Mouse (Mus musculus) midbrain, embryonic 11.5 days (tissue): ENCODE results near the gene Plgrkt. TPM values are rescaled to one million over a fixed set of nuclear protein-coding genes. Genes with fewer than 3 reads are reported as not detected.
A peak's percentile ranks its signal among the peaks of the same experiment; 100 is the strongest.

Experiments used
- ATAC-seq: fragments of 200-750 bp; cut with Nextera tagmentation; 2 replicates; pipeline ENCODE4 v1.8.0; 2017; ENCODE audit warnings: moderate TSS enrichment, moderate library complexity; ENCODE audit not compliant: low FRiP score
- DNase-seq: peaks from one replicate; pipeline ENCODE4 v3.0.0; 2015; ENCODE audit warnings: low spot score; ENCODE audit errors: missing footprints
- H3K27ac ChIP-seq: fragments of 300-500 bp; sonication (generic); 2 replicates; pipeline ENCODE4 v1.5.1; 2014; ENCODE audit warnings: low read depth, low read length
- H3K27me3 ChIP-seq: fragments of 300-500 bp; sonication (generic); 2 replicates; pipeline ENCODE4 v1.6.1; 2014; ENCODE audit warnings: mild to moderate bottlenecking, low read length, moderate library complexity, mixed read lengths; ENCODE audit not compliant: control insufficient read depth, insufficient read depth
- H3K36me3 ChIP-seq: fragments of 300-500 bp; sonication (generic); 2 replicates; pipeline ENCODE4 v1.6.1; 2014; ENCODE audit warnings: mild to moderate bottlenecking, low read length, moderate library complexity, mixed read lengths; ENCODE audit not compliant: control insufficient read depth, insufficient read depth
- H3K4me1 ChIP-seq: fragments of 300-500 bp; sonication (generic); 2 replicates; pipeline ENCODE4 v1.6.1; 2014; ENCODE audit warnings: low read length; ENCODE audit not compliant: control insufficient read depth, insufficient read depth
- H3K4me2 ChIP-seq: fragments of 300-500 bp; sonication (generic); 2 replicates; pipeline ENCODE4 v1.6.1; 2014; ENCODE audit warnings: mild to moderate bottlenecking, moderate library complexity
- H3K4me3 ChIP-seq: fragments of 300-500 bp; sonication (generic); 2 replicates; pipeline ENCODE4 v1.5.1; 2014; ENCODE audit warnings: low read depth, low read length
- H3K9ac ChIP-seq: fragments of 300-500 bp; sonication (generic); 2 replicates; pipeline ENCODE4 v1.6.1; 2014; ENCODE audit warnings: low read length
- H3K9me3 ChIP-seq: fragments of 300-500 bp; sonication (generic); 2 replicates; pipeline ENCODE4 v1.6.1; 2016; ENCODE audit warnings: low read length; ENCODE audit not compliant: control insufficient read depth
- WGBS: fragments of 180-500 bp; shearing (Covaris S2); extraction: QIAGEN DNeasy Blood & Tissue Kit; methylation state at CpG from one replicate; pipeline ENCODE4 v1.1.7; 2014; 5-methylcytosine and 5-hydroxymethylcytosine counted together
- polyA plus RNA-seq: library from polyadenylated mRNA; unstranded; fragments of >200 nt; fragmentation: Nextera tagmentation; extraction: Ambion mirVana; gene quantifications from 2 replicates; pipeline ENCODE4 v1.2.1, GENCODE M21; 2014

The Plgrkt gene
- polyA plus RNA-seq, 1 experiment from 2014 or later = 60.4 TPM

- Histone ChIP-seq H3K9ac (no peak overlapping the region), H3K27ac (no peak overlapping the region), H3K36me3 (no peaks in the 10 kb centered on the region), H3K4me3 (no peak overlapping the region), H3K27me3 (no peaks in the 10 kb centered on the region), H3K4me1 (no peaks in the 10 kb centered on the region), H3K4me2 (no peak overlapping the region), H3K9me3 (no peaks in the 10 kb centered on the region)
- ATAC-seq (no peak), DNase-seq (no peak)
- 93% methylated on average over 1 of the region's 1 CpGs for WGBS
Observed at GRCm38 (mm10) chr19:29388818-29389217, 21.6 kb upstream of the Plgrkt start.

GRCm38 (mm10) chr19:29385822-29386221 lies 18.6 kb upstream of the Plgrkt start:
- no peak overlapping the region for H3K27ac ChIP-seq
- H3K9me3 ChIP-seq = no peaks in the 10 kb centered on the region
- H3K4me1 ChIP-seq = no peaks in the 10 kb centered on the region
- 84% methylated on average over 4 of the region's 4 CpGs for WGBS
- no peak overlapping the region for H3K4me2 ChIP-seq
- no peak overlapping the region for H3K4me3 ChIP-seq
- H3K36me3 ChIP-seq = no peaks in the 10 kb centered on the region
- no peaks in the 10 kb centered on the region for H3K27me3 ChIP-seq
- no peak for ATAC-seq
- DNase-seq = no peak
- no peak overlapping the region for H3K9ac ChIP-seq

- no peak for ATAC-seq
- H3K36me3 ChIP-seq = no peaks in the 10 kb centered on the region
- H3K4me2 ChIP-seq = no peak overlapping the region
- no peaks in the 10 kb centered on the region for H3K9me3 ChIP-seq
- no peak overlapping the region for H3K27ac ChIP-seq
- WGBS = 93% methylated on average over 6 of the region's 6 CpGs
- no peaks in the 10 kb centered on the region for H3K27me3 ChIP-seq
- H3K4me3 ChIP-seq = no peak overlapping the region
- no peaks in the 10 kb centered on the region for H3K4me1 ChIP-seq
- DNase-seq = no peak
- H3K9ac ChIP-seq = no peak overlapping the region
Observed at GRCm38 (mm10) chr19:29384994-29385393, 17.8 kb upstream of the Plgrkt start.

- no peak overlapping the region for H3K27ac ChIP-seq
- ATAC-seq = no peak
- no peak overlapping the region for H3K4me2 ChIP-seq
- H3K27me3 ChIP-seq = no peaks in the 10 kb centered on the region
- no peak overlapping the region for H3K9ac ChIP-seq
- no peaks in the 10 kb centered on the region for H3K36me3 ChIP-seq
- no peak overlapping the region for H3K4me3 ChIP-seq
- no peaks in the 10 kb centered on the region for H3K9me3 ChIP-seq
- no peak for DNase-seq
- 93% methylated on average over 9 of the region's 9 CpGs for WGBS
- no peaks in the 10 kb centered on the region for H3K4me1 ChIP-seq
Observed at GRCm38 (mm10) chr19:29384412-29384811, 17.2 kb upstream of the Plgrkt start.

GRCm38 (mm10) chr19:29383368-29383767 lies 16.2 kb upstream of the Plgrkt start:
- WGBS = 96% methylated on average over 5 of the region's 5 CpGs
- ATAC-seq (no peak), DNase-seq (no peak)
- H3K4me3 ChIP-seq = no peak overlapping the region
- no peaks in the 10 kb centered on the region for H3K9me3 ChIP-seq
- H3K36me3 ChIP-seq = no peaks in the 10 kb centered on the region
- no peak overlapping the region for H3K4me2 ChIP-seq
- no peaks in the 10 kb centered on the region for H3K4me1 ChIP-seq
- no peak overlapping the region for H3K27ac ChIP-seq
- no peak overlapping the region for H3K9ac ChIP-seq
- H3K27me3 ChIP-seq = no peaks in the 10 kb centered on the region

- Histone ChIP-seq H3K9me3 (no peaks in the 10 kb centered on the region), H3K27me3 (no peaks in the 10 kb centered on the region), H3K36me3 (no peaks in the 10 kb centered on the region), H3K4me1 (no peaks in the 10 kb centered on the region), H3K27ac (no peak overlapping the region), H3K4me3 (no peak overlapping the region), H3K4me2 (no peak overlapping the region), H3K9ac (no peak overlapping the region)
- 92% methylated on average over 14 of the region's 14 CpGs for WGBS
- DNase-seq = no peak
- no peak for ATAC-seq
Observed at GRCm38 (mm10) chr19:29379839-29380603, 12.8 kb upstream of the Plgrkt start.

GRCm38 (mm10) chr19:29376382-29376781 lies 9.2 kb upstream of the Plgrkt start:
- Histone ChIP-seq H3K4me2 (no peak overlapping the region), H3K27ac (no peak overlapping the region), H3K4me1 (0 out of 2 replicates have a peak, but pooled peaks cover 3% of the 10 kb centered on the region), H3K27me3 (no peaks in the 10 kb centered on the region), H3K9ac (no peak overlapping the region), H3K4me3 (no peak overlapping the region), H3K36me3 (no peaks in the 10 kb centered on the region), H3K9me3 (no peaks in the 10 kb centered on the region)
- DNase-seq = peak; percentile 8
- ATAC-seq = no peak
- 74% methylated on average over 3 of the region's 3 CpGs for WGBS

- 89% methylated on average over 9 of the region's 9 CpGs for WGBS
- H3K9me3 ChIP-seq = no peaks in the 10 kb centered on the region
- no peaks in the 10 kb centered on the region for H3K27me3 ChIP-seq
- H3K4me2 ChIP-seq = no peak overlapping the region
- ATAC-seq (no peak), DNase-seq (peak; percentile 56)
- H3K9ac ChIP-seq = no peak overlapping the region
- 0 out of 2 replicates have a peak, but pooled peaks cover 3% of the 10 kb centered on the region for H3K4me1 ChIP-seq
- H3K27ac ChIP-seq = no peak overlapping the region
- no peak overlapping the region for H3K4me3 ChIP-seq
- no peaks in the 10 kb centered on the region for H3K36me3 ChIP-seq
Observed at GRCm38 (mm10) chr19:29374947-29375346, 7.8 kb upstream of the Plgrkt start.

- ATAC-seq = no peak
- H3K9ac ChIP-seq = 0 out of 2 replicates have a peak overlapping the region, but pooled peaks have one; percentile 12
- no peaks in the 10 kb centered on the region for H3K9me3 ChIP-seq
- no peak overlapping the region for H3K4me3 ChIP-seq
- H3K27ac ChIP-seq = no peak overlapping the region
- peak overlapping the region; percentile 9; the same call in 1 of the 2 replicates for H3K4me2 ChIP-seq
- peak; percentile 76 for DNase-seq
- no peaks in the 10 kb centered on the region for H3K27me3 ChIP-seq
- no peaks in the 10 kb centered on the region for H3K36me3 ChIP-seq
- 39% methylated on average over 11 of the region's 11 CpGs for WGBS
- H3K4me1 ChIP-seq = 0 out of 2 replicates have a peak, but pooled peaks cover 3% of the 10 kb centered on the region
Observed at GRCm38 (mm10) chr19:29373438-29373837, 6.2 kb upstream of the Plgrkt start.
